Mouse (Mus musculus) ES-E14 (cell line): ENCODE results near the gene Minos1.

Experiments
- CHD2 ChIP-seq: IDR thresholded peaks from 2 replicates; pipeline ENCODE4 v1.6.1; 2014; ENCODE audit warnings: mild to moderate bottlenecking, low read depth, low read length, inconsistent platforms
- HCFC1 ChIP-seq: IDR thresholded peaks from 2 replicates; pipeline ENCODE4 v1.6.1; 2012; ENCODE audit warnings: low read length, inconsistent platforms, borderline replicate concordance; ENCODE audit not compliant: insufficient read depth

GRCm38 (mm10) chr4:139126475-139126874 lies 4.4 kb downstream of the Minos1 start:
- TF ChIP-seq HCFC1 (no peak), CHD2 (no peak)
